Mouse (Mus musculus): ENCODE measurements around the gene Sele. TPM values are rescaled to one million over a fixed set of nuclear protein-coding genes. Genes with fewer than 3 reads are reported as not detected.
"Not testable (repeated sequence)": the region's sequence is repeated elsewhere in the genome, so short reads cannot be mapped to it uniquely, and the experiment has no call there.

Gene Sele
- total RNA-seq (2021), result under 1 TPM; 0.49 to 0.61 TPM

- intact Hi-C loops (cut with DNase I), result no loop called here
- DNase-seq, result no peak
Measured at GRCm38 (mm10) chr1:164047934-164048333, at the start of gene Sele. Gene Sele (plus strand): TSS chr1:164048234.

- no peak for DNase-seq
- intact Hi-C loops (cut with DNase I), result no loop called here
Measured at GRCm38 (mm10) chr1:164001831-164002452, 46.1 kb upstream of the Sele start.

GRCm38 (mm10) chr1:164004311-164004710 is 43.7 kb upstream of the Sele start:
- intact Hi-C loops (cut with DNase I), result no loop called here
- DNase-seq, result no peak

GRCm38 (mm10) chr1:164009235-164009634 is 38.8 kb upstream of the Sele start:
- peak; percentile 9 to 20 for DNase-seq
- intact Hi-C loops (cut with DNase I), result loop anchor here (5.0 kb wide), 1 partner anchor 173 kb away; no protein-coding TSS in a partner anchor

GRCm38 (mm10) chr1:164014616-164015015 is 33.4 kb upstream of the Sele start:
- DNase-seq, result no peak
- intact Hi-C loops (cut with DNase I), result no loop called here

GRCm38 (mm10) chr1:164018221-164018896 is 29.7 kb upstream of the Sele start:
- no peak for DNase-seq
- intact Hi-C loops (cut with DNase I), result no loop called here

- no peak for DNase-seq
- intact Hi-C loops (cut with DNase I), result no loop called here
Measured at GRCm38 (mm10) chr1:164019789-164020188, 28.2 kb upstream of the Sele start.

GRCm38 (mm10) chr1:164020746-164021145 is 27.3 kb upstream of the Sele start:
- intact Hi-C loops (cut with DNase I), result not testable (repeated sequence)

GRCm38 (mm10) chr1:164022106-164022505 is 25.9 kb upstream of the Sele start:
- intact Hi-C loops (cut with DNase I); DNase-seq: not testable (repeated sequence)

More at GRCm38 (mm10) chr1:164020746-164021145, 27.3 kb upstream of the Sele start:
- not testable (repeated sequence) for DNase-seq

- DNase-seq, result no peak
- intact Hi-C loops (cut with DNase I), result no loop called here
Measured at GRCm38 (mm10) chr1:164025685-164026084, 22.3 kb upstream of the Sele start.

GRCm38 (mm10) chr1:164027416-164027815 is 20.6 kb upstream of the Sele start:
- DNase-seq, result peak in 1 of 2 experiments; percentile 15
- intact Hi-C loops (cut with DNase I), result no loop called here

- intact Hi-C loops (cut with DNase I), result no loop called here
- no peak for DNase-seq
Measured at GRCm38 (mm10) chr1:164040385-164041135, 7.5 kb upstream of the Sele start.

- DNase-seq, result peak; percentile 28 to 43
- intact Hi-C loops (cut with DNase I), result no loop called here
Measured at GRCm38 (mm10) chr1:164043549-164043948, 4.5 kb upstream of the Sele start.

GRCm38 (mm10) chr1:164053561-164053960 is 5.5 kb downstream of the Sele start:
- DNase-seq, result no peak
- intact Hi-C loops (cut with DNase I), result no loop called here

GRCm38 (mm10) chr1:164054800-164055199 is 6.8 kb downstream of the Sele start:
- intact Hi-C loops (cut with DNase I), result no loop called here
- no peak for DNase-seq

- no peak for DNase-seq
- intact Hi-C loops (cut with DNase I), result no loop called here
Measured at GRCm38 (mm10) chr1:164060071-164060470, 12.0 kb downstream of the Sele start.

- no peak for DNase-seq
- intact Hi-C loops (cut with DNase I), result loop anchor here (1.0 kb wide), 1 partner anchor 77 kb away; no protein-coding TSS in a partner anchor
Measured at GRCm38 (mm10) chr1:164061278-164061677, 13.2 kb downstream of the Sele start.

- intact Hi-C loops (cut with DNase I), result loop anchor here (1.0 kb wide), 1 partner anchor 76 kb away; no protein-coding TSS in a partner anchor
- DNase-seq, result no peak
Measured at GRCm38 (mm10) chr1:164061925-164062324, 13.9 kb downstream of the Sele start, which contains the start of gene Sell. Gene Sell (plus strand): TSS chr1:164061982.

- DNase-seq, result no peak
- intact Hi-C loops (cut with DNase I), result no loop called here
Measured at GRCm38 (mm10) chr1:164062856-164063255, 14.8 kb downstream of the Sele start.

- no peak for DNase-seq
- intact Hi-C loops (cut with DNase I), result no loop called here
Measured at GRCm38 (mm10) chr1:164063745-164064144, 15.7 kb downstream of the Sele start.

GRCm38 (mm10) chr1:164069261-164069660 is 21.2 kb downstream of the Sele start:
- no peak for DNase-seq
- intact Hi-C loops (cut with DNase I), result no loop called here

Data from heart, postnatal 36 days (tissue).